In the genomic region with DNA sequence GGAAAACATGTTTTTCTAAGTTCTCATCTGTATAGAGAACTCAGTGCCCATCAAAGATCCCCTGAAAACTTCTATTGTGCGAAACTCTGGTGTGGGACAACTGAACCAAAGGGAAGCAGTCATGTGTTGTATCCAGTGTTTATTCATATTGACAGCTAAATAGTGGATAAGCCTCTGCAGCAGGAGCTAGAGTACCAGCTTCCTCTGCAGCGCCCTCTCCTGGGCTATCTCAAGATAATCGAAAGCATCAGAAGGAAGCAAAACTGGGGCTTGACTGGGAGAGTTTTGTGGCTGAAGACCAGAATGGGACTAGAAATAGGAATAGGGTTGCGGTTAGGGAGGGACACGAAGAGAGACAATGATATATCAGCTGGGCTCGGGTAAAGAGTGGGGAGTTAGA, we compare ENCODE assay signal across 11 mouse cellular contexts. TPM values are rescaled to one million over a fixed set of nuclear protein-coding genes. Genes with fewer than 3 reads are reported as not detected.
DNase-seq lines count a peak whose midpoint lies in the region; ATAC-seq and TF ChIP-seq lines count a peak whose summit lies in the region.
"Had no signal": no experiment of that assay in that cellular context is flagged by ENCODE, and none has a peak within 500 bp of the region (broad histone marks: within the 10 kb centered on the region; RNA-seq: fewer than 3 reads in every experiment).

No protein-coding gene starts in this region.

- TF ChIP-seq RAD21 in MEL (IDR thresholded peaks at IDR 0.05; ENCODE audit: low read depth, low read length), result peak; percentile 14

- no peak overlapping the region for H3K27ac ChIP-seq in liver, adult 2 months (replicated peaks; ENCODE audit: insufficient read depth, low read depth, low read length)
- H3K27ac ChIP-seq in liver, embryonic 11.5 days (ENCODE audit: low read depth, low read length), result no peak overlapping the region
- H3K27ac ChIP-seq in MEL (ENCODE audit: control insufficient read depth, low read depth, low read length), result no peak overlapping the region

- ATAC-seq in liver, embryonic 11.5 days (replicated peaks; ENCODE audit: low FRiP score), result no peak

- peak; percentile 42; the same call in 1 of the 2 replicates for TF ChIP-seq CTCF in liver, adult 2 months (IDR thresholded peaks at IDR 0.05; ENCODE audit: low read depth, low read length)
- TF ChIP-seq CTCF in MEL (IDR thresholded peaks at IDR 0.05 in 2 of 3, conservative IDR thresholded peaks at IDR 0.05 in 1 of 3; ENCODE audit: control insufficient read depth in 1 of 3, insufficient read depth in 1 of 3, low read depth in 2 of 3, low read length in 3 of 3, poor library complexity in 1 of 3, severe bottlenecking in 1 of 3), result peak; percentile 43 to 56 (median 45)

- intact Hi-C loops in heart, postnatal 10 days (cut with DNase I), result loop anchor here (5.0 to 10.0 kb wide), 3 partner anchors 131 to 434 kb away; partner anchors contain the start of genes Acsm5 and Tmem159

- 0 out of 2 replicates have a peak, but pooled peaks have one; percentile 16 for TF ChIP-seq POLR2A in liver, adult 2 months (IDR thresholded peaks at IDR 0.05; ENCODE audit: extremely low read depth, insufficient read depth, low read length)
- no peak for TF ChIP-seq POLR2A in MEL (IDR thresholded peaks at IDR 0.05; ENCODE audit: control insufficient read depth in 1 of 2, insufficient read depth in 1 of 2, low read depth in 1 of 2, low read length in 2 of 2, poor library complexity in 1 of 2)

- peaks cover 12% of the 10 kb centered on the region; the same call in 1 of the 2 replicates for H3K4me1 ChIP-seq in liver, adult 2 months (ENCODE audit: control insufficient read depth, insufficient read depth, low read length)
- H3K4me1 ChIP-seq in liver, embryonic 11.5 days (replicated peaks; ENCODE audit: control insufficient read depth, insufficient read depth, low read length), result no peaks in the 10 kb centered on the region
- no peaks in the 10 kb centered on the region for H3K4me1 ChIP-seq in MEL (ENCODE audit: control insufficient read depth in 1 of 2, insufficient read depth in 2 of 2, low read length in 2 of 2)

- peak; percentile 28 to 32 for DNase-seq in cerebellum, postnatal 10 days
- DNase-seq in cerebellum, adult 11-12 months, result no peak
- DNase-seq in liver, adult 2 months (ENCODE audit: extremely low read depth, low read depth, low spot score), result peak; percentile 30
- DNase-seq in liver, embryonic 11.5 days (ENCODE audit: low spot score), result no peak
- peak; percentile 28 for DNase-seq in MEL (ENCODE audit: low read depth, low spot score)
- peak; percentile 57 for DNase-seq in kidney, postnatal 10 days
- DNase-seq in heart, postnatal 10 days, result no peak
- no peak for DNase-seq in c-Kit-positive CD71-positive TER-119-positive erythroid progenitor cells, embryonic 14.5 days (ENCODE audit: low spot score)
- DNase-seq: gastrocnemius, postnatal 36 days had no signal

- H3K9me3 ChIP-seq in liver, embryonic 11.5 days (ENCODE audit: control insufficient read depth, low read length), result no peaks in the 10 kb centered on the region
- no peaks in the 10 kb centered on the region for H3K9me3 ChIP-seq in MEL (replicated peaks; ENCODE audit: insufficient read depth, low read length)

- no peaks in the 10 kb centered on the region for H3K36me3 ChIP-seq in liver, adult 2 months (ENCODE audit: control insufficient read depth, insufficient read depth, low read length)
- H3K36me3 ChIP-seq in liver, embryonic 11.5 days (ENCODE audit: control insufficient read depth, insufficient read depth, low read length), result no peaks in the 10 kb centered on the region
- no peaks in the 10 kb centered on the region for H3K36me3 ChIP-seq in MEL (ENCODE audit: control insufficient read depth in 1 of 2, insufficient read depth in 2 of 2, low read length in 2 of 2)

- WGBS in liver, adult 2 months, result 42% methylated on average over 6 of the region's 6 CpGs
- WGBS in liver, embryonic 11.5 days, result 49% methylated on average over 6 of the region's 6 CpGs

- H3K4me2 ChIP-seq in liver, embryonic 11.5 days, result no peak overlapping the region

- no peaks in the 10 kb centered on the region for H3K79me2 ChIP-seq in liver, adult 2 months (ENCODE audit: control insufficient read depth, insufficient read depth, low read length)
- H3K79me2 ChIP-seq in MEL (ENCODE audit: control insufficient read depth, insufficient read depth, low read length, poor library complexity), result no peaks in the 10 kb centered on the region

- no peak overlapping the region for H3K4me3 ChIP-seq in liver, adult 2 months (ENCODE audit: insufficient read depth, low read depth, low read length)
- H3K4me3 ChIP-seq in liver, embryonic 11.5 days (ENCODE audit: low read depth, low read length), result no peak overlapping the region
- H3K4me3 ChIP-seq in MEL (ENCODE audit: control insufficient read depth in 1 of 2, insufficient read depth in 1 of 2, low read depth in 2 of 2, low read length in 2 of 2), result no peak overlapping the region

- TF ChIP-seq EP300 in MEL (IDR thresholded peaks at IDR 0.05; ENCODE audit: low read depth in 1 of 2, low read length in 2 of 2), result no peak

- no peak overlapping the region for H3K9ac ChIP-seq in liver, adult 2 months (ENCODE audit: low read depth, low read length)
- no peak overlapping the region for H3K9ac ChIP-seq in liver, embryonic 11.5 days (ENCODE audit: low read depth, low read length)
- no peak overlapping the region for H3K9ac ChIP-seq in MEL (ENCODE audit: control insufficient read depth, low read depth, low read length, poor library complexity, severe bottlenecking)

- no peaks in the 10 kb centered on the region for H3K27me3 ChIP-seq in liver, adult 2 months (ENCODE audit: control insufficient read depth, insufficient read depth, low read length)
- H3K27me3 ChIP-seq in liver, embryonic 11.5 days (replicated peaks; ENCODE audit: control insufficient read depth, insufficient read depth, low read length), result no peaks in the 10 kb centered on the region
- no peaks in the 10 kb centered on the region for H3K27me3 ChIP-seq in MEL (ENCODE audit: control insufficient read depth in 1 of 2, insufficient read depth in 2 of 2, low read length in 2 of 2)

TF ChIP-seq in MEL, 35 proteins besides CTCF, POLR2A, EP300 and RAD21:
- TF ChIP-seq SMC3 (IDR thresholded peaks at IDR 0.05; ENCODE audit: low read depth, low read length) (peak; percentile 50), CHD1 (IDR thresholded peaks at IDR 0.05; ENCODE audit: low read depth, low read length) (no peak), ETS1 (IDR thresholded peaks at IDR 0.05; ENCODE audit: low read depth, low read length) (no peak), USF1 (IDR thresholded peaks at IDR 0.05; ENCODE audit: low read depth, low read length) (no peak), E2F4 (IDR thresholded peaks at IDR 0.05; ENCODE audit: borderline replicate concordance, low read depth, low read length) (no peak), USF2 (IDR thresholded peaks at IDR 0.05; ENCODE audit: borderline replicate concordance in 1 of 2, insufficient read depth in 1 of 2, low read depth in 1 of 2, low read length in 2 of 2) (no peak), GABPA (IDR thresholded peaks at IDR 0.05; ENCODE audit: low read depth, low read length) (no peak)

RNA-seq across cellular contexts. Expression of gene Acsm4, which starts 18.9 kb away (rescaled TPM):
- not detected in 2 replicates for total RNA-seq in liver, adult 2 months (2014; rRNA removed)
- not detected in 2 replicates for polyA plus RNA-seq in liver, adult 2 months (2012; rRNA removed)
- not detected in 2 replicates for polyA plus RNA-seq in liver, embryonic 11.5 days (2014; fragmentation: Nextera tagmentation; extraction: Ambion mirVana)
- not detected in 2 replicates for total RNA-seq in MEL (2012; rRNA removed)
- polyA plus RNA-seq in MEL (2012; ENCODE audit: insufficient read depth in 1 of 2, insufficient read length in 2 of 2, low read depth in 1 of 2, low replicate concordance in 2 of 2, missing spikeins in 1 of 2), result not detected
- total RNA-seq in heart, postnatal 10 days (2021), result not detected
- total RNA-seq: gastrocnemius, postnatal 36 days; layer of hippocampus, postnatal 25 days; monocyte, adult 5-6 weeks had no signal

RNA-seq across cellular contexts. Expression of gene Thumpd1, which starts 49.7 kb away (rescaled TPM):
- total RNA-seq in liver, adult 2 months (2014; rRNA removed), result 11.8 and 13.6 TPM in 2 replicates
- polyA plus RNA-seq in liver, adult 2 months (2012; rRNA removed), result 6.0 and 7.2 TPM in 2 replicates
- polyA plus RNA-seq in liver, embryonic 11.5 days (2014; fragmentation: Nextera tagmentation; extraction: Ambion mirVana), result 88.1 and 94.4 TPM in 2 replicates
- 56.7 and 67.5 TPM in 2 replicates for total RNA-seq in MEL (2012; rRNA removed)
- 10 to 100 TPM in 1 of 2 experiments, not detected in 1; 56.4 TPM for polyA plus RNA-seq in MEL (2012; ENCODE audit: insufficient read depth in 1 of 2, insufficient read length in 2 of 2, low read depth in 1 of 2, low replicate concordance in 2 of 2, missing spikeins in 1 of 2)
- 10 to 100 TPM; 21.1 to 22.8 TPM for total RNA-seq in heart, postnatal 10 days (2021)

Comparison
In these comparisons a context has a peak if more than half of its experiments do, and no peak if none do; other contexts are left out.
1. DNase-seq: peak in cerebellum, postnatal 10 days (2 of 2), liver, adult 2 months (single experiment), MEL (single experiment) and kidney, postnatal 10 days (single experiment); none in cerebellum, adult 11-12 months (single experiment), liver, embryonic 11.5 days (single experiment), heart, postnatal 10 days (0 of 2) and c-Kit-positive CD71-positive TER-119-positive erythroid progenitor cells, embryonic 14.5 days (single experiment).